Mouse (Mus musculus) lung, postnatal 14 days (tissue): ENCODE results near the gene Flrt1.

Source experiments
- DNase-seq: peaks from one replicate; pipeline ENCODE4 v3.0.0; 2021

The Flrt1 gene

DNA sequence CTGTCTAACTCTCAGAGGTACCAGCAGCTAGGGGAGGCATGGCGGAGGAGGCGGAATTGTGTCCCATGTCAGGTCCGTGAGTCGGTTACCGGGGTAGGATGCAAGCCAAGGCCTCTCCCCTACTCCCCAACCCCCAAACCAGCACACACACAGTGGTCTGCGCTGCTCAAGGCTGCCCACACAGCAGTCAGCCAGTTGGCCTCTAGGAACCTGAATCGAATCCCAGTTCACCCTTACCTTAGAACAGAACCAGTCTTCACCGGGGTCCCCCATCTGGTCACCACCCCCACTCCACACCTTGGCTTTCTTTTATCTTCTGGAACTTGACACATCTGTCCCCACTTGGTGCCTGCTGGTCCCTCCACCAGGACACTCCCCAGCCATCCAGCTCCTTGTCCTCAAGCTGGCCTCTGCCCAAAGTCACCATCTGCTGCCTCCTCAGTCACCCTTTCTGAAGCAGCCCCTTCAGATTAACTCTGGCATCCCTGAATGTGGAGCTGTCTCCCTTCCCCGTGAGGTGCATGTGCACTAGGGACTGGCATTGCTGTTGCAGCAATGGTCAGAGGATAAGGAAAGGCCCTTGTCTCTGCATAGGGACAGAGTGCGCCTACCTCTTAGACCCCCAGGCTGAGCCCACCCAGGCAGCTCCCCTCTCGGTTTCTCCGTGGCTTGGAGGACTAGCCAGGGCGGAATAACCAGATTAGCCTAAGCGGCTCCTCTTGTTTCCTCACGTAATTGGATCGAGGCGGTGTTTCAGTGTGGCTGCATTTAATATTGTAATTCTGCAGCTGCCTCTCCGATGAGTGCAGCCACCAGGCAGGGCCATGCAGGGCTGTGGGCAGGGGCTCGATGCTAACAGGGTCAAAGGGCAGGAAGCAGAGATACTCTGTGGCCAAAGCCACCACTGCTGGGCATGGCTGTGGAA, 23.3 kb upstream of the Flrt1 start:
- no peak for DNase-seq

DNA sequence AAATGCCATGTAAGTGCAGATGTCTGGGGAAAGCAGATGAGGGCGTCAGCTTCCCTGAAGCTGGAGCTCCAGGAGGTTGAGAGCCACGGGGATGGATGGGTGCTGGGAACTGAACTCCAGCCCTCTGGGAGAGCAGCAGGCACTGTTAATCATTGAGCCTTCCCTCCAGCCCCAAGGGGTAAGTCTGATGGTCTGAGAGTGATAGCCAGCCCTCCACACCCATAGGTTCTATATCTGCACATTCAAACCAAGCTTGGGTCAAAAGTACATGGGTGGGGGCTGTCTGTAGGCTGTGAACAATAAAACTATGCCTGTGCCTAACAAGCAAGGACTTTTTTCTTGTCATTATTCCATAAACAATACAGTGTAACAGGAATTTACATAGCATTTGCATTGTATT, 21.4 kb upstream of the Flrt1 start:
- no peak for DNase-seq

DNA sequence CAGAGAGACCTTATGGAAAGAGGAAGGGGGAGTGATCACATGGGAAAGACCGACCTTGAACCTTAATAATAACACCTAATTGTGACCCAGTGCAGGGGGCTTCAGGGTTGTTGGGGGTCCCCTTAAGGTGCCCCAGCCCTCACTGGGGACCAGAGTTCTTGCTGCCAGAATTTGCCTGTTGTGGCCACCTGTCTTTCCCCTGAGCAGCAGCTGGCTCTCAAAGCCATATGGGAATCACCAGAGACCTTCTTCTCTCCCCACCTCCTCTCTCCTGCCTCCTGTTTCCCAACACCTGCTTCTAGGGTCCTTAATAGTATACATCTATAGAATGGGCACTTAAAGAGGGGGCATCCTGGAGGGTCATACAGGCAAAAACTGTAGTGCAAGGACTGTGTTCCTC, 20.7 kb upstream of the Flrt1 start:
- DNase-seq: no peak

DNA sequence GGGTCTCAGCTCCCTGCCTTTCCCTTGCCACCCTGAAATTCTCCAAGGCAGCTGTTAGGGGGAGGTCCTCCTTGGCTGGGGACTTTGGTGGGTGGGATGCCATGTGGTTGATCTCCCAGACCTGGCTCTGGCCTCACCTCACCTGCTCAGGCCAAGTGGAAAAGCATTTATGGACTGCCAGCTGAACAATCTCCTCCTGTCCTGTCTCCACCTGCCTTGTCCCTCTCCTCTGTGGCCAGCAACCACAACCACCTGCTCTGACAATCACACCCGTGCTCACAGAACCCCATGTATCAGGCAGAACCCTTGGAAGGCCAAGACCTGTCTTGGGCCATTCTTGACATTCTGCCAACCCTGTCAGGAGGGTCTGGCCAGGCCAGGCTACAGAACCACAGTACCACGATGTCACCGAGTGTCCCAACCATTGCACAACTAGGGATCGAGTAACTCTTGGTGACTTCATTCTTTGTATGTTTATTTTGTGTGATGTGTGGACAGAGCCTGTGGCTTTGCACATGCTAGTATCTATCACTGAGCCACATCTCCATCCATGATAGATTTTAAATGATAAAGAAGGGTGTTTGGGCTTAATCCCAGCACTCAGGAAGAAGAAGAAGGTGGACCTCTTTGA, 20.1 kb upstream of the Flrt1 start:
- DNase-seq: no peak

DNA sequence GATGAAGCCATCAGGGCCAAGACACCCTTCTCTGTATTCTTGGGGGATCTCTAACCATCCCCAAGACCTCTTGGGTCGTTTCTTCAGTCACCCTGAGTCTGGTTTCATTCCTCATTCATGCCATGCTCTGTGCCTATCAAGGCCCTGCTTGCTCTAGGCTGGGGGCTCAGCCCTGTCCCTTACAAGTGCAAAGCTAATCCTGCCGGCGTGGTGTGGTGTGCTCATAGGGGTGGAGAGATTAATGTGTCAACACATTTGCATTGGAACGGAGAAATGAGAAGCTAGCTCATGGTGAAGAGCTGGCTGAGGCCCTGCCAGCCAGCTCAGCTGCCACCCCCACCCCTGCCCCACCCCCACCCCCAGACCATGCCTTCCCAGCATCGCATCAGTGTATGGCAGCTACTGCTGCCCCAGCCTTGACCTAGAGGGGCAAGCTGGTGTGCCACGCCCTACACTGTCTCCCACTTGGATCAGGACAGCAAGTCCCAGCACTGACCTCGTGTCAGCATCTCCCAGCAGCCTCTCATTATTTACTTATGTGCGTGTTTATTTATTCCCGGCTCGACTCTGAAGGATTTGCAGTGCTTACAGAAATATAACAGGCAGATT, 17.3 kb upstream of the Flrt1 start:
- no peak for DNase-seq

DNA sequence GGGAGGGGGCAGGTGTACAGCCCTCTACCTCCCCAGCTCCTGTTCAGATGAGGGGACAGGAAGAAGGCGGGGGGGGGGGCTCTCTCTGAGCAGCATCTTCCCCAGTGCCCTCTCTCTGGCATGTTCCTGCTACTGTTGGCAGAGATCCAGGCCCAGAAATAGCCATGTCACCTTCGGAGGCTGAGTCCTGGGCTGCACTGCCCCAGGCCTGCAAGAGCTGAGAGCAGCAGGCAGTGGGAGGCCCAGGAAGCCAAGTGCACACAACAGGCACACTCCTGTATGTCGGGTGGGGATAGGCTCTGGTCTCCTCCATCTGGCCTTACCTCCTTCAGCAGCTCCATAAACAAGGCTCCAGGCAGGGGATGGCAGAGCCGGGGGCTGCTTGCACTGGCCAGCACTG, 16.7 kb upstream of the Flrt1 start:
- DNase-seq: no peak

DNA sequence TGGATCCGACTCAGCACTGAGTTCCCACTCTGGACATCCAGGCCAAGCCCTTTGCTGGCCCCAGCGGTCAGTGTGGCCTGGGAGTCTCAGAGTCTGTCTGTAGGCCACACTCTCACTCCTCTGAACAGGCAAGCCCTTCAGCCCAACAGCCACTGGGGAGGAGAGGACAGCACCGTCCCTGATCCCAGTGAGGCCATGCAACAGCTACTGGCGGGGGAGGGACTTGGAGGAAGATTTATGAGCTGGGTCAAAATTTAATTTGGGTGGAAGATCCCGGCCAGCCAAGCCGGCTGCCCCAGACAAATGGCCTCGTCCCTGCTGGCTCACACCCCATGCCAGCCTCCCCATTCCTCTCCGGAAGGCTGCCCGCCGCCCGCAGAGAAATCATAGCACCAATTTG, 15.7 kb upstream of the Flrt1 start:
- no peak for DNase-seq

DNA sequence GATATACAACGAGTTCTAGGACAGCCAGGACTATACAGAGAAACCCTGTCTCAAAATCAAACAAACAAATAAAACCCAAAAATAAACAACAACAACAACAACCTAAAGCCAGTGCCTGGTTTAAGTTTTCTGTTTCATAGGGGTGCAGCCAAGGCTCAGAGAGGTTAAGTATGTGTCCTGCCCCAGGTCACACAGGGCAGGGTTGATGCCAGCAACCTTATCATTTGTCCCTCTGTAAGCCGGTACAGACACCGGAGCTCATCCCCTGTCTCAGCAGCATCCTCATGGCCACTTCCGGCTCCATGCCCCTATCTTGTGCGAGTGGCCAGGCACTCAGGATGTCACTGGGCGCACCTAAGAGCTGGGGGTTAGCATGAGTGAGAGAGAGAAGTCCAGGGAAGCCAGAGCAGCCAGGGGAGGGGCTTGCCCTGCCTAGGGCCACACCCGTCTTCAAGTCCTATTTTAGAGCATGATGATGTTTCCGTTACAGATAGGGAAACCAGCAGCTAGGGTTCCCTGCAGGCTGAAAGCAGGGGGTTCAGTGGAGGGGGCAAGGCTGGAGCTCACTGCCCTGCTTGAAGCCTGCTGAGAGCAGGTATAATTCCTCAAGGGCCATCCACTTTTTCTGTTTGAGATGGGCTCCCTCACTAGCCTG, 12.3 kb upstream of the Flrt1 start:
- no peak for DNase-seq

DNA sequence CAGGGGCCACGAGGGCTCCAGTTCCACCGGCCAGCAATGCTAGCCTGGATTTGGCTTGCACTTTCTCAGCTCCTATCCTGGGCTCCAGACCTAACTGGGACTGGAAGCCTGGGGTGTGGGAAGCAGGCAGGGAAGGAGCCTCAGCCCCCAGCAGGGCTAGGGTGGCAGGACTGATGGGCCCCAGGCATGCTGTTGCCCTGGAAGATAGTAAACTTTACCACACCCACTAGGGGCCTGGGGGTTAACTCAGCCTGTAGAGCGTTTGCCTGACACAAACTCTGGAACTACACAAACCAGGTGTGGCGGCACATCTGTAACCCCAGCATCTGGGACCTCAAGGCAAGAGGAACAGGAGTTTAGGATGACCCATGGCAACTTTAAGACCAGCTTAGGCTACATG, 11.6 kb upstream of the Flrt1 start:
- no peak for DNase-seq

DNA sequence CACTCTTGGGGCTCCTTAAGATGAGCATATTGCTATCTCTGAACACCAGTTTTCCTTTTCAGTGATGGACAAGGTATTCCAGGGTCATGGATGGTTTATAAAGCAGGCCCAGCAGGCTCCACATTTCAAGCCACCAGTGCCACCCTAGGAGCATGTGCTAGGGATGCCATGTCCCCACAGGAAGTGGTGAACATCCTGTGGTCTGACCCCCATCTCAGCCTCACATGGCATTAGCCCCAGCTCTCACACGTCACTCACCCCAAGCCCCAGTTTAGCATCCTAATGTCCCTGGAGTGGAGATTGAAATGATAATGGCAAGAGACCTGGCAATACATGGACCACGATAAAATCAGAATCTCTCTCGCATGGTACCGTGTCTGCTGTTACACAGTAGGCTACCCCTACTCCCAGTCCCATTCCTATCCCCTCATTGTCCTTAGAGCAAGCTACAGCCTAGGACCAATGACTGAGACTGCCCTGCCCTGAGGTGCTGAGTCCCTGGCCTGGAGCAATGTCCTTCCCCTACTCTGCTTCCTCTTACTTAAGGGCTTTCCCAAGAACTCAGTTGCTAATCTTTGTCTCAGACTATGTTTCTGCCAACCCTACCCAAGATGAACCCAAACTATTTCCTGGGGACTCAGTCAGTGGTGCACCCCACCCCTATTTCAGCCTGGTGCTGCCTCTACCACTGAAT, 10.7 kb upstream of the Flrt1 start:
- DNase-seq: no peak

DNA sequence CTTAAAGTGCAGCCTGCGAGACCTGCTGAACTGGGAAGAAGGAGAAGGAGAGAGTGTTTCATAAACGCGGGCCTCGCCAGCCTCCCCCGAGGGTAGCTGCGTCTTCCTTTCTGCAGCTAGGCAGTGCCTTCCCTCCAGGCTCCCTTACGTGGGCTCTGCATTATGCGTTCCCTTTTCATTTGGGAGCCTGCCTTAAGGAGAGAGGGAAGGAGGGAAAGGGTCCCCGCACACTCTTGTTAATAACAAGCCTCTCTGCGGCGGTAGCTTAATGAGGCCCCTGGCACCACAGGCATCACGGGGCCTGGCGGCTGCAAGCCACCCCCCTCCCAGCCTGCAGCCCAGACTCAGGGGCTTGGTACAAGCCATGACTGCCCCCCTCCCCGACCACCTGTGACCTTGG, 8.0 kb upstream of the Flrt1 start:
- no peak for DNase-seq

DNA sequence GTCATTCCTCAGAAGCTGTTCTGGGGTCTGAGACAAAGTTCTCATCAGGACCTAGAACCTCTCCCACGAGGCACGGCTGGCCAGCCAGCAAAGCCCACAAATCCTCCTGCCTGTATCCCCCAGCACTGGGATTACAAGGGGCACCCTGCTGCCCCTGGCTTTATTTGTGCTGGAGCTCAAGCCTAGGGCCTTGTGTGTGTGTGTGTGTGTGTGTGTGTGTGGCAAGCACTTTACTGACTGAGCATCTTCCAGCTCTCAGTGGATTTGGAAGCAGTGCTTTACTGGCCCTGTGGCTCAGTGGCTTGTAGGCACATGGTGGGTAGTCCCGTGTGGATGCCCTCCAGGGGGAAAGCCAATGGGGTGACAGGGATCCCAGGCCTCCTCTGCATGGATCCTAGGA, 7.1 kb upstream of the Flrt1 start:
- no peak for DNase-seq

DNA sequence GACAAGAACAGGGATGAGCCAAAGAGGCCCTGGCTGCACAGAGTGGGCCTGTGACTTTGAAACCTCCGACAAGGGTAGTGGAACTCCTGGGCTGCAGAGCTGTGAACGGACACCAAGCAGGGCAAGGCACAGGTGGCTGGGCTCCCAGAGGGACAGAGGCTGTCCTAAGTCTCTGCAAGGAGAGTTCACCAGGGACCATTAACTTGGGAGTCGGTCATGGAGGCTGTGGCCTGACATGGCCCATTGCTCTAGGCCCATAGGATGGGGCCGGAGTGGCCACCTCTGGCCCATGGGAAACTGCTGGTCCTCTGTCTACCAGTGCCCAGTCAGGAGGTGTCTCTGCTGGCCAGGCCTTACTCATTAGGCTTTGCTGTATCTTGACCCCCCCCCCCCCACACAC, 6.2 kb upstream of the Flrt1 start:
- DNase-seq: no peak

DNA sequence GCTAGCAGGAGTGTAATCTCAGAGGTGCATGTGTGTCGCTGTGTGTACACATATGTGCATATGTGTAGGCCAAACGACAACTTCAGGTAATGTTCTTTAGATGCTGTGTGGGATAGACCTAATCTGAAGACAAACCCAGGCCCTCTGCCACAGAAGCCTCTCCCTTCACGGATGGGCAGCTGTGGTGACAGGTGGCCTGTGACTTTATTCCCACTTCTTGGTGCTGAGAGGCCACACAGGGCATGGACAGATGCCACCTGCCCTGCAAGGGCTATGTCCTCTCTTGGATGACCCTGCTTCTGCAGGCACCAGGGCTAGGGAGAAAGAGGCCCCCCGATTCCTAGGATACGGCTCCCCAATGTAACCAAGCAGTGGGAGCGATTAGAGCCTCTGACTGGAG, 5.8 kb upstream of the Flrt1 start:
- no peak for DNase-seq

DNA sequence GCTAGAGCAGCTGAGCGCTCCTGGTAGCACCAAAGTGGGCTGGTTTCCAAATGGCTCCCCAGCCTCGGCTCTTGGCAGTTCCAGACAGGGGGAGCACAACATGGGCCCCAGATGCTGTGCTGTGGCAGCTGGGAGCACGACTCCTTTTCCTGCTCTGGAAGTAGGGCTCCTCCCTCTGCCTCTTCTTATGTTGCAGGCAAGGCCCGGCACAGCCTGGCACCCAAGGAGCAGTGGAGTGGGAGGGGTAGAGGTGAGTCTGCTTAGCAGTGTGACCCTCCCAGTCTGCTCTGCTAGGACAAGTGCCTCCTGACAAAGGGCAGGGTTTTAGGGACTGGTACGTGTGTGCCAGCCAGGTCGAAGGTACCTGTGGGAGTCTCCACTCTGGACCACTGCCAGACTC, 5.3 kb upstream of the Flrt1 start:
- DNase-seq: no peak

DNA sequence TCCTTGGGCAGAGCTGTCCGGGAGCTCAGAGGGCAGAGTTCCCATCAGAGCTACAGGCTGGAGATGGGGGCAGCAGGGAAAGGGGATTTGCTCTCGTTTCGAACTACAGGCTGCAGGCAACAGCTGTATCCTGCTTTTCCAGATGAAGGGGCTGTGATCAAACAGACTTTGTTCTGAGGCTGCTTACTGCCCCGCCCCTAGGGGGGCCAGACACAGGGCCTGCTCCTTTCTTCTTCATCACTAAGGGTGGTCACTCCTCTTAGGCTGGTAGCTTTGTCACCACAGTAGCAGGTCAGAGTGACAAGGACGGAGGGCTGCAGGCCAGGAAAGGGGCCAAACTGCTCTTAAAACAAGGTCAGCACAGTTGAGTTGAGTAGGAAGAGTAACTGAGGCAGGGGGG, 4.6 kb upstream of the Flrt1 start:
- DNase-seq: no peak

DNA sequence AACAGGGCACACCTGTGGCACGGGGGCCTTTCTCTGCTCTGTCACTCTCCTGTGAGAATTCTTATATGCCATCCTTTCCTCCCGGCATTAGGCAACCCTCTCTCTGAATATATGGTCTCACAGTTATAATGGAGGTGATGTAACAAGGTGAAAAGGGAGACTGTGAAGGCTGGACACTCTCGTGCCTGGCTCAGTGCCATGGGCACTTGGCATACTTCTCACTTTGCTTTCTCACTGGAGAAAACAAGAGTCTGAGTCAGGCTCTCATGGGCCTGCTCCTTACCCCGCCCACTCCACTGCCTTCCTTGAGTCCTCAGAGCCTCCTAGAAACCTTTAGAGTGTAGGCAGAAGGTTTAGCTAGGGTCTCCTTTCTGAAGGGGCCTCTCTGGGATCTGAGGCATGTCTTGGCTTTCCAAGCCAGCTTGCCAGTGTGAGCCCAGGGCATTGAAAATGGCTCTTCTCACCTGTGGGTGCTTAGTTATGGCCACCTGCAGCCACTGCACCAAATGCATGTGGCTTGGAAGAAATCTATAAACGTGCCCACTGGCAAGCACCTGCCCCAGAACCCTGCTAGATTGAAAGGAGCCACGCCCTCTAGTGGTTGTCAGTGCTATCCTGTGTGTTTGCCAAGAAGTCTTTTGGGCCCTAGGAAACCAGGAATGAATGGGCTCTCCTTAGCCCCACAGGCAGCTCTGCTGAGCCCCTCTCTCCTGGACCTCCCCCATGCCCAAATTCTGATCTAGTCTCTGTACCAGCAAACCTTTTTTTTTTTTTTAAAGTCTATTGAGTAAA, 2.8 kb upstream of the Flrt1 start:
- peak; percentile 78 for DNase-seq

DNA sequence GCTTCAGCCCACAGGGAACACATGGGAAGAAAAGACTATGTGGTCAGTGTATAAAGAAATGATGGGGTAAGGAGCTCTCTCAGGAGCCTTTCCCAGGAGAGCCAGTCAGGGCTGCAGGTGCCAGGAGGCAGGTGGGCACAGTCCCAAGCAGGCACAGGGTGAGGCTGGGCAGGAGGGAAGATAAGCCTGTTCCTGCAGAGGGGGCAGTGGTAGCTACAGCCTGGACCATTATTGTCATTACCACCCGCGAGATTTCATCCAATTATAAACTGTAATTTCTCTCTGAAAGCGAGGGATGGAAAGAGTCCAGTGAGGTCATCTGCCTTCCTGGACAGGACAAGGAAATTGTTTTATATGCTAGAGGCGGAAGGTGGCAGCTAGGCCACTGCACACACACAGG, 1.6 kb upstream of the Flrt1 start:
- no peak for DNase-seq

DNA sequence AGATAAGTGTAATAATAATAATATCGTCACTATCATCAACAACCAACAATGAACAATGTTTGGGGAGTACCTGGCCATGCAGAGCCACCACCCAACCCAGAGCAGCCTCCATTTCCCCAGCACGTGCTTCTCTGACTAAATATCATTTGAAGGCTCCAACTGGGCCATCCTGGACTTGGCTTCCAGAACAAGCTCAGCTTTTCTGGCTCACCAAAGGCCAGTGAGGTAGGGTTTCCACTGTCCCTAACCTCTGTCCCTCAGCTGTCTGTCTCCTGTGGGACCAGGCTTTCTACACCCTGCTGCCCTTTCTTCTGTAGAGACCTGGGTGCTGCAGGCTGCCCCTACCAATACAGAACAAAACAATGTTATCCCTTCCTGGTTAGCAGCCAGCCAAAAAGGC, 1.0 kb upstream of the Flrt1 start:
- no peak for DNase-seq

DNA sequence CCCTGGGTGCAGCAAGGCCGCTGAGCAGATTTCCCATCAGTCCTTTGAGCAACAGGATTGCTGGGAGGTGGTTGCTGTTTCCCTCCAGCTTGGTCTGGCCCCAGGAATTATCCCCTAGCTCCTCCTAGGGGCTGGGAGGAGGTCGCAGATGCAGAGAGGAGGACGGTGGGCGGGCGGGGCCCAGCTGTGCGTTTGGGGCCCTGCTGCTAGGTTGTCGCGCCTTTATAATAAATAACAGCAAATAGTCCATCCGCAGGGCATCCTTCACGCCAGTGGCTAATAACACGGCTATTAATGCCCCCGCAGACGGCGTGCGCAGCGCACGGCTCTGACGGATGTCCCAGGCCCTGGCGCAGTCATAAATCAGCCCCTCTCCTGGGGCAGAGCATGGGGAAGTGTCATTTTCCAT, 1.5 kb downstream of the Flrt1 start:
- peak; percentile 33 for DNase-seq

DNA sequence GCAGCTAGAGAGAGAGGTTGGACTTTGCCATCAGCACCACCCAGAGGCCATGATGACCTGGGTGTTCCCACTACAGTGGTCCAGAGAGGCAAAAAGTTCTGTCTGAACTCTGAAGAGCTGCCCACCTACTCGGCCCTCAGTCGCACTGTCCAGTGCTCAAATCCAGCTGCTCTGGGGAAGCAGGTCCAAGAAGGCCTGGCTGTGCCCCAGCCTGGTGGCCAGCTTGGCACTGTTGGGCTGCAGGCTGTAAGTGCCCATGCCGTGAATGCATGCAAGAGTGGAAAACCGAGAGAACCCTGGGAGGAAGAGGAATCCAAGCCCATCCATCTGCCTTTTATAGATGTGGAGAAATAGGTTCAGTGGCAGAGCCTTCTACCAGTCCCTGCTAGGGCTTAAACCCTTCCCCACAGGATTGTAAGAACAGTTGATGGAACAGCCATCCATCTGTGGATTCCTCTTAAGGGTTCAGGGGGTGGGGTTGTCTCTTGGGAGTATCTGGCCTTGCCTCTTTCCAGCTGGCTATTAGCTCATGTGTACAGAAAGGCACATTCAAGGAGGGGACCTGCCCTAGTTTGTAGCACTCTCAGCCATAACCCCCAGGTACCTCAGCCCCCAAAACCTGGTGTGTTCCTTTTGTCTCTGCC, 2.1 kb downstream of the Flrt1 start:
- DNase-seq: no peak

DNA sequence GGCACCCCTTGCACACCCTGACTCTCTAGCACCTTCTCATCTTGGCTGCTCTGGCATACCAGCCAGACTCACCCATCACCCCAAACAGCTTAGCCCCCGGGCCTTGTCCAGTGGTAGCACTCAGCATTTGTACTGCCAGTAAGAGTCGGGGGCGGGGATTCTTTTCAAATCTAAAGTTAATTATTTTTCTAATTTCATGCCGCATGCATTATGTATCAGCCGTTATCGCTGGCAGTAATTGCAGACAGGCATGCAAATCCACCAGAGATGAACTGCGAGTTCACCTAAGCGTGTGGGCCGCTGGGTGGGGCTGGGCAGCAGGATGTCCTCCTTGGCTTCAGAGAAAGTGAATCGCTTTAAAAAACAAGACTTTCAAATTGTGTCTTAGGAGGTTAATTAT, 3.5 kb downstream of the Flrt1 start:
- no peak for DNase-seq
